Mouse (Mus musculus) olfactory bulb, adult 2 months (tissue): ENCODE measurements around the gene Hoxc12. TPM values are rescaled to one million over a fixed set of nuclear protein-coding genes. Genes with fewer than 3 reads are reported as not detected.

Experiments
- H3K27ac ChIP-seq: fragments of 200-500 bp; 2 replicates; pipeline ENCODE4 v1.5.1; 2012; ENCODE audit warnings: low read depth, low read length; ENCODE audit not compliant: insufficient read depth
- H3K4me1 ChIP-seq: fragments of 200-500 bp; 2 replicates; pipeline ENCODE4 v1.6.1; 2012; ENCODE audit warnings: low read length; ENCODE audit not compliant: control insufficient read depth, insufficient read depth
- H3K4me3 ChIP-seq: fragments of 200-500 bp; 2 replicates; pipeline ENCODE4 v1.5.1; 2012; ENCODE audit warnings: mild to moderate bottlenecking, low read depth, low read length, moderate library complexity; ENCODE audit not compliant: insufficient read depth
- CTCF ChIP-seq: fragments of 200-500 bp; IDR thresholded peaks from 2 replicates; pipeline ENCODE4 v1.5.1; 2012; ENCODE audit warnings: low read depth, mild to moderate bottlenecking, low read length, moderate library complexity; ENCODE audit not compliant: insufficient read depth
- POLR2A ChIP-seq: fragments of 200-500 bp; IDR thresholded peaks from 2 replicates; pipeline ENCODE4 v1.6.1; 2012; ENCODE audit warnings: mild to moderate bottlenecking, low read depth, low read length, moderate library complexity; ENCODE audit not compliant: insufficient read depth
- WGBS: fragments of 180-500 bp; shearing (Covaris S2); methylation state at CpG from one replicate; pipeline ENCODE4 v1.1.7; 2018; 5-methylcytosine and 5-hydroxymethylcytosine counted together
- polyA plus RNA-seq: library from polyadenylated mRNA; stranded (reverse); fragments of >200 nt; gene quantifications from 2 replicates; pipeline ENCODE4 v1.2.4, GENCODE M21; 2012; ENCODE audit warnings: low replicate concordance; ENCODE audit not compliant: missing spikeins, insufficient read depth, insufficient read length

Hoxc12 gene
- polyA plus RNA-seq, 1 experiment = not detected

- H3K27ac ChIP-seq = no peak within 1 kb of the TSS
- no peak within 1 kb of the TSS for H3K4me3 ChIP-seq
Measured at GRCm38 (mm10) chr15:102966776-102967311, 30.3 kb downstream of the Hoxc12 start, which contains the start of gene Hoxc10. Hoxc10 (plus strand) TSS chr15:102966796.

GRCm38 (mm10) chr15:102967312-102967510, 30.7 kb downstream of the Hoxc12 start, which contains the start of gene Hoxc5:
Hoxc5 (plus strand) TSS chr15:102967443.
- no peaks in the 10 kb centered on the region for H3K4me1 ChIP-seq
- TF ChIP-seq CTCF (no peak), POLR2A (no peak)
- 5% methylated on average over 12 of the region's 12 CpGs for WGBS
- H3K4me3 ChIP-seq = no peak within 1 kb of the TSS
- H3K27ac ChIP-seq = no peak within 1 kb of the TSS

More at GRCm38 (mm10) chr15:102966776-102967311, 30.3 kb downstream of the Hoxc12 start, which contains the start of gene Hoxc10:
- 6% methylated on average over 27 of the region's 27 CpGs for WGBS
- TF ChIP-seq CTCF = no peak
- TF ChIP-seq POLR2A = no peak
- H3K4me1 ChIP-seq = no peaks in the 10 kb centered on the region

DNA sequence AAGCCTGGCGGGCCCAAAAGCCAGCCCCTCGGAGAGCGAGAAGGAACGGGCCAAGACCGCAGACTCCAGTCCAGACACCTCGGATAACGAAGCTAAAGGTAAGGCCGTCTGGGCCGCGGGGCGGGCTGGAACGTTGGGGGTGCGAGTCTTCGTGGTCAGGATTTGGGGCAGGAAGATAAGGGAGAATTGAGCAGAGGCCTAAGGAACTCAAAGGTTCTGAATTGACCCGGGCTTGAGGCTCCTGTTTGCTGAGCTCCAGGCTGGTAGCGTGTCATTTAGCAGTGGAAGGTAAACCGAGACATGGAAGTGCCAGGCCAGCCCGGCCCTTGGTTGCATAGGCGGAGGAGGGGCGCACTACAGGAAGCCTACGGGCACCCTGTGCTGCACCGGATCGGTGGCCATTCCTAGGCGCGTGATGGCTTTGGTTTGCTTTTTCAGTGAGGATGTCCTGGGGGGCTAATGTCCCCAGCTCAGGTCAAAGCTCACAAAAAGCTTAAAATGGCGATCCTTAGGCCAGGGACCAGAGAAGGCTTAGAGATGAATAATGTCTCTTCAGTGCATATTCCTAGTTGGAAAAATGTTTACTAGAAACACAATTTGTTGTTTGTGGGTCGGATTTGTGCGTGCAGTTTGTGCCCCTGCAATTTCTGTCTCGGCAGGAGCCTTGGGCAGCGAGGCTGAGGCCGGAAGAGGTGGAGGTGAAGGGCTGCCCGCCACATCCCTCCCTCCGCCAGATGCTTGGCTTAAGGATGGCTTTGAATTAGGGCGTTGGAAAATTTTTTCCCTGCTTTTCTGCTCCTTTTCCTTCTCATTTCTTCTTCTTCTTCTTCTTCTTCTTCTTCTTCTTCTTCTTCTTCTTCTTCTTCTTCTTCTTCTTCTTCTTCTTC, 31.2 kb downstream of the Hoxc12 start:
- no peak overlapping the region for H3K27ac ChIP-seq
- TF ChIP-seq POLR2A (no peak), CTCF (no peak)
- 5% methylated on average over 34 of the region's 34 CpGs for WGBS
- no peaks in the 10 kb centered on the region for H3K4me1 ChIP-seq
- H3K4me3 ChIP-seq = no peak overlapping the region

- 21% methylated on average over 1 of the region's 1 CpGs for WGBS
- no peak overlapping the region for H3K4me3 ChIP-seq
- H3K27ac ChIP-seq = no peak overlapping the region
- H3K4me1 ChIP-seq = no peaks in the 10 kb centered on the region
- TF ChIP-seq CTCF = no peak
- no peak for TF ChIP-seq POLR2A
Measured at GRCm38 (mm10) chr15:102969296-102969695, 32.7 kb downstream of the Hoxc12 start.

GRCm38 (mm10) chr15:102970740-102971139, 34.2 kb downstream of the Hoxc12 start:
- Histone ChIP-seq H3K4me1 (no peaks in the 10 kb centered on the region), H3K4me3 (no peak overlapping the region), H3K27ac (no peak overlapping the region)
- 2% methylated on average over 12 of the region's 12 CpGs for WGBS
- TF ChIP-seq POLR2A (no peak), CTCF (no peak)

DNA sequence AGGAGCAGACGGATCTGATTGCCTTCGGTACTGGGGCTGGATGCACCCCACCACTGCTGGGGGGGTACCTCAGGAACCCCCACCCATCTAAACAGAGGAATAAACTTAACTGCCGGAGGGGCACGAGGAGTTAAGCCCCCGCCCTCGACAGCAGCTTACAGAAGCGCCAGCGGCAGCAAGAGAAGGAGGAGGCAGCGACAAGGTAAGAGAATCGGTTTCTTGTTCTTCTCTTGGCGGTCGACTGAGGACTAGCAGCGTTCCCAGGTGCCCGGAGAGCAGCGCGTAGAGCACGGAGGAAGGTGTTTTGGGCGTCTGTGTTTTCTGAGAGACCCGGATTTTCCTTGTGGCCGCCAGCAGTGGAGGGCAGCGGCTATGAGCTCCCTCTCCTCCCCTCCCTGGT, 35.7 kb downstream of the Hoxc12 start:
- no peak overlapping the region for H3K4me3 ChIP-seq
- no peak for TF ChIP-seq CTCF
- TF ChIP-seq POLR2A = no peak
- H3K27ac ChIP-seq = no peak overlapping the region
- WGBS = 2% methylated on average over 21 of the region's 21 CpGs
- H3K4me1 ChIP-seq = no peaks in the 10 kb centered on the region

DNA sequence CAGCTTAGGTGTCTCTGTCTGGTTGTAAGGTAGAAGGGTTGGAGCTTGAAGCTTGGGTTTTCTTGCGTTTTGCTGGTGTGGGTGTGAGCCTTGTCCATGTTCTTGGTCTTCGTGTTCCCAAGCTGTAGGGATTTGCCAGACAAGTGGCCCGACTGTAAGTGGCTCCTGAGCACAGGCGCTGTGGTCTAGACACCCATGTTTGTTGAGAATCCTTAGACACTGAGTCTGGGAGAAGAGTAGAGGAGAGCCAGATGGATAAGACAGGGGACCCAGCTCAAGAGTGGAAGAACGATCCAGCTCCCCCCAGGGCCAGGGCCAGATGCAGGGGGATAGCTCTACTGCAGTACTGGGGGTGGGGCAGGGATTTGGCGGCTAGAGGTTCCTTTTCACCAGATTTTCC, 36.2 kb downstream of the Hoxc12 start:
- TF ChIP-seq CTCF (no peak), POLR2A (no peak)
- Histone ChIP-seq H3K4me1 (no peaks in the 10 kb centered on the region), H3K27ac (no peak overlapping the region), H3K4me3 (no peak overlapping the region)
- WGBS = 4% methylated on average over 6 of the region's 6 CpGs

DNA sequence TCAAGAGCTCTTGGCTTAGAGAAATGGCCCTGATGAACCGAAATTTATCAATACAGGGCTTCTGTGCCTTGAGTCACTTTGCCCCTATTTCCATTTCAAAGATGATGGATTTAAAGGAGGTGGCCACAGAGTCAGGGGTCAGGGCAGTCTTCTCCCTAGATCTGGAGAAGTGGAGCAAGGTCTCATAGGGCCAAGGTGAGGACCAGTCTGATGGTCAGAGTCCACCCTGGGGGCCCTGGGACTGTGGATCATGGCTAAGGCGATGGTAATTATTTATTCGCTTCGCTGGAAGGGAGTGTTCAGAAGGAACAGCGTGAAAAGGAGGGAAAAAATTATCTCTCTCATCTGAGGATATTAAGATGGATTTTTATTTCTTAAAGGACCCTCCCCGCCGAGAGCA, 38.5 kb downstream of the Hoxc12 start:
- TF ChIP-seq POLR2A = no peak
- Histone ChIP-seq H3K4me3 (no peak overlapping the region), H3K4me1 (no peaks in the 10 kb centered on the region), H3K27ac (no peak overlapping the region)
- 3% methylated on average over 7 of the region's 7 CpGs for WGBS

DNA sequence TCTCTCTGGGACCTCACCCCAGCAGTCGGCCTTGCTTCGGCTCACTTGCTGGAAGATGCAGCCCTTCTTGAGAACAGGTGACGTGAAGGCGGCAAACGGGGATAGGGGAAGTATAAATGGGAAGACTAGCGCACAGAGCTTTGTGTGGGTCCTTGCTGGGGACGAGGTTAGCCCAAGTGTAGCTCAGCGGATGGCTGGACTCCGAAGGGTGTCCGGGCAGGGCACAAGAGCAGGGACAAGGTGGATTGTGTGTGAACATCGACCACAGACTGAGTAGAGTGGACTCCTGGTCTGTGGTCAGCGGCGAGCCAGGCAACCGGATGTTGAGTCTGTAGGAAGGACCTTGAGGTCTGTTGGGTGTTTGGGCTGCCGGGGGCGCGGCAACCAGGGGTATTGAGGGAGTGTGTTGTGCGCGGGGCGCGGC, 39.1 kb downstream of the Hoxc12 start:
- TF ChIP-seq POLR2A = no peak
- TF ChIP-seq CTCF = no peak
- H3K4me1 ChIP-seq = no peaks in the 10 kb centered on the region
- no peak overlapping the region for H3K4me3 ChIP-seq
- 2% methylated on average over 21 of the region's 21 CpGs for WGBS
- no peak overlapping the region for H3K27ac ChIP-seq
